Mouse (Mus musculus): ENCODE data around the gene Pdxp.

- TF ChIP-seq HCFC1 (IDR thresholded peaks at IDR 0.05; ENCODE audit: low read depth, low read length) (no peak), CHD2 (IDR thresholded peaks at IDR 0.05; ENCODE audit: low read length) (no peak), GABPA (IDR thresholded peaks at IDR 0.05; ENCODE audit: insufficient replicate concordance, low read depth, low read length) (no peak), CTCF (conservative IDR thresholded peaks at IDR 0.05 in 1 of 2, IDR thresholded peaks at IDR 0.05 in 1 of 2; ENCODE audit: low read depth in 2 of 2, low read length in 2 of 2) (no peak), TCF12 (IDR thresholded peaks at IDR 0.05; ENCODE audit: low read depth, low read length) (no peak), BHLHE40 (IDR thresholded peaks at IDR 0.05; ENCODE audit: low read depth, low read length) (no peak), POLR2A (IDR thresholded peaks at IDR 0.05; ENCODE audit: low read depth, low read length) (no peak), CHD1 (IDR thresholded peaks at IDR 0.05; ENCODE audit: low read depth, low read length) (no peak), JUND (conservative IDR thresholded peaks at IDR 0.05; ENCODE audit: low read depth, low read length) (no peak), MAX (IDR thresholded peaks at IDR 0.05; ENCODE audit: low read length) (no peak), KAT2A (IDR thresholded peaks at IDR 0.05; ENCODE audit: insufficient replicate concordance, low read length) (no peak), POLR2AphosphoS2 (IDR thresholded peaks at IDR 0.05; ENCODE audit: low read depth, low read length) (no peak), USF2 (conservative IDR thresholded peaks at IDR 0.05; ENCODE audit: low read depth, low read length) (no peak)
Measured at GRCm38 (mm10) chr15:78948152-78948725, 34.5 kb downstream of the Pdxp start.
